Mouse (Mus musculus) MEL (cell line): Measurements from ENCODE around the gene Gpr89.

ENCODE experiments used
- CHD2 ChIP-seq: IDR thresholded peaks from 2 replicates; pipeline ENCODE4 v1.6.1; 2011; ENCODE audit warnings: low read length, improper control_type of control experiment
- CTCF ChIP-seq, 3 experiments: IDR thresholded peaks in 2 of 3; conservative IDR thresholded peaks in 1 of 3; 2 replicates each; pipeline ENCODE4 v1.5.1; 2011 to 2012; ENCODE audit warnings: low read length in 3 of 3, low read depth in 2 of 3, mild to moderate bottlenecking in 2 of 3, improper control_type of control experiment in 1 of 3, inconsistent platforms in 1 of 3, mixed read lengths in 1 of 3, moderate library complexity in 1 of 3; ENCODE audit not compliant: control insufficient read depth in 1 of 3, insufficient read depth in 1 of 3, poor library complexity in 1 of 3, severe bottlenecking in 1 of 3
- ETS1 ChIP-seq: IDR thresholded peaks from 2 replicates; pipeline ENCODE4 v1.6.1; 2012; ENCODE audit warnings: low read depth, mild to moderate bottlenecking, inconsistent platforms, low read length, improper control_type of control experiment, moderate library complexity
- GATA1 ChIP-seq: IDR thresholded peaks from 2 replicates; pipeline ENCODE4 v1.6.1; 2011; ENCODE audit warnings: low read depth, low read length, improper control_type of control experiment
- KAT2A ChIP-seq: conservative IDR thresholded peaks from 2 replicates; pipeline ENCODE4 v1.6.1; 2012; ENCODE audit warnings: low read depth, low read length, improper control_type of control experiment, inconsistent platforms
- MAFK ChIP-seq: IDR thresholded peaks from 2 replicates; pipeline ENCODE4 v1.6.1; 2011; ENCODE audit warnings: low read depth, mild to moderate bottlenecking, low read length, improper control_type of control experiment, borderline replicate concordance
- MAX ChIP-seq: IDR thresholded peaks from 2 replicates; pipeline ENCODE4 v1.6.1; 2011; ENCODE audit warnings: low read length, improper control_type of control experiment
- POLR2A ChIP-seq, 2 experiments: IDR thresholded peaks; 2 replicates each; pipeline ENCODE4 v1.6.1; 2011 to 2012; ENCODE audit warnings: low read length in 2 of 2, mild to moderate bottlenecking in 2 of 2, control low read depth in 1 of 2, improper control_type of control experiment in 1 of 2, low read depth in 1 of 2, moderate library complexity in 1 of 2; ENCODE audit not compliant: control insufficient read depth in 1 of 2, insufficient read depth in 1 of 2, poor library complexity in 1 of 2
- POLR2AphosphoS5 ChIP-seq: IDR thresholded peaks from 2 replicates; pipeline ENCODE4 v1.6.1; 2012; ENCODE audit warnings: low read depth, borderline replicate concordance, mild to moderate bottlenecking, inconsistent platforms, low read length, moderate library complexity, mixed read lengths
- RCOR1 ChIP-seq: IDR thresholded peaks from 2 replicates; pipeline ENCODE4 v1.6.1; 2012; ENCODE audit warnings: low read depth, mild to moderate bottlenecking, inconsistent platforms, low read length, improper control_type of control experiment
- SIN3A ChIP-seq: IDR thresholded peaks from 2 replicates; pipeline ENCODE4 v1.6.1; 2012; ENCODE audit warnings: low read length, improper control_type of control experiment, inconsistent platforms
- TAL1 ChIP-seq: IDR thresholded peaks from 2 replicates; pipeline ENCODE4 v1.6.1; 2012; ENCODE audit warnings: mild to moderate bottlenecking, inconsistent platforms, low read length, moderate library complexity, mixed read lengths
- ZC3H11A ChIP-seq: IDR thresholded peaks from 2 replicates; pipeline ENCODE4 v1.6.1; 2012; ENCODE audit warnings: low read depth, mild to moderate bottlenecking, inconsistent platforms, low read length, improper control_type of control experiment
- ZNF384 ChIP-seq: IDR thresholded peaks from 2 replicates; pipeline ENCODE4 v1.6.1; 2012; ENCODE audit warnings: low read depth, mild to moderate bottlenecking, inconsistent platforms, low read length, improper control_type of control experiment

GRCm38 (mm10) chr3:96872501-96872900, 32.6 kb downstream of the Gpr89 start:
- TF ChIP-seq POLR2A (IDR thresholded peaks at IDR 0.05; ENCODE audit: control insufficient read depth in 1 of 2, insufficient read depth in 1 of 2, low read depth in 1 of 2, low read length in 2 of 2, poor library complexity in 1 of 2): no peak
- no peak for TF ChIP-seq GATA1
- TF ChIP-seq SIN3A: no peak
- TF ChIP-seq CTCF (IDR thresholded peaks at IDR 0.05 in 2 of 3, conservative IDR thresholded peaks at IDR 0.05 in 1 of 3; ENCODE audit: control insufficient read depth in 1 of 3, insufficient read depth in 1 of 3, low read depth in 2 of 3, low read length in 3 of 3, poor library complexity in 1 of 3, severe bottlenecking in 1 of 3): no peak
- no peak for TF ChIP-seq CHD2
- TF ChIP-seq MAX: no peak
- TF ChIP-seq MAFK: no peak
- TF ChIP-seq TAL1: no peak
- no peak for TF ChIP-seq ZNF384
- no peak for TF ChIP-seq KAT2A
- TF ChIP-seq ETS1: no peak
- no peak for TF ChIP-seq ZC3H11A
- TF ChIP-seq RCOR1: no peak
- TF ChIP-seq POLR2AphosphoS5: no peak
